Mouse (Mus musculus): ENCODE data around the gene Gm2a.

DNA sequence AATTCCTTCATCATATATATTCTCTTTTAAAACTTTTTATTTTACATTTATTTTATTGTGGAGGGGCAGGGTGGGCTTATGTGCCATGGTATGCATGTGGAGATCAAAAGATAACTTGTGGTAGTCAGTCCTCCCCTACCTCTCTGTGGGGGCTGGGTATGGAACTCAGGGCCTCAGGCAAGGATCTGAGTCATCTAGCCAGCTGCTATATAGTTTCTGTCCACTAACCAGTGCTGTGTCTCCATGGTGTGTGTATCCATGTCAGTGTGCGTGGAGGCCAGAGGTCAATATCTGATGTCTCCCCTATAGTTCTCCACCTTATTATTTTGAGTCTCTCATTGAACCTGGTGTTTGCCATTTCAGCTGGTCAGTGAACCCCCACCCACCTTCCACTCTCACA is 36.5 kb downstream of the Gm2a start:
- TF ChIP-seq CTCF (IDR thresholded peaks at IDR 0.05; ENCODE audit: low read depth, low read length) (no peak), POLR2A (IDR thresholded peaks at IDR 0.05; ENCODE audit: borderline replicate concordance, low read depth, low read length) (no peak)

Measured in bone marrow macrophage, adult 2 months (primary cell).